Mouse (Mus musculus): ENCODE measurements around the gene Ptpdc1.

Ptpdc1 gene

DNA sequence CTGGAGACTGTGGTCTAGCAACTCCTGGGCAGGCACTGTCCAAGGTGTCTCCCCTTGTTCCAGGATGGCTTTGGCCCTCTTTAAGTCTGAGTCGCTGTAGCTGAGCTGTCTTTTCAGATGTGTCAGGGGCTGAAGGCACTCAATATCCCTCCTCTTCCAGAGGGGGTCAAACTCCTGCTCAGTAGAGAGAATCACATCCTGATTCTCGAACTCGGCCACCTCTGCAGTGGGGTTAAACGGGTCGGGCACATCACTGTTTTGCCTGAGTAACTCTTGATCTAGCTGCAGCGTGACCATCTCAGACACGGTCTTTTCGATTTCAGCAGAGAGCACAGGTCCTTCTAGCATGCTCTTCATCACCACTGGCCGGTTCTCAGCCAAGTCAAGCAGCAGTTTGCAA, 39.0 kb downstream of the Ptpdc1 start:
- no peak for DNase-seq (ENCODE audit: low read depth, low spot score)

GRCm38 (mm10) chr13:48585786-48586185, 39.7 kb downstream of the Ptpdc1 start:
- no peak for DNase-seq (ENCODE audit: low read depth, low spot score)

DNA sequence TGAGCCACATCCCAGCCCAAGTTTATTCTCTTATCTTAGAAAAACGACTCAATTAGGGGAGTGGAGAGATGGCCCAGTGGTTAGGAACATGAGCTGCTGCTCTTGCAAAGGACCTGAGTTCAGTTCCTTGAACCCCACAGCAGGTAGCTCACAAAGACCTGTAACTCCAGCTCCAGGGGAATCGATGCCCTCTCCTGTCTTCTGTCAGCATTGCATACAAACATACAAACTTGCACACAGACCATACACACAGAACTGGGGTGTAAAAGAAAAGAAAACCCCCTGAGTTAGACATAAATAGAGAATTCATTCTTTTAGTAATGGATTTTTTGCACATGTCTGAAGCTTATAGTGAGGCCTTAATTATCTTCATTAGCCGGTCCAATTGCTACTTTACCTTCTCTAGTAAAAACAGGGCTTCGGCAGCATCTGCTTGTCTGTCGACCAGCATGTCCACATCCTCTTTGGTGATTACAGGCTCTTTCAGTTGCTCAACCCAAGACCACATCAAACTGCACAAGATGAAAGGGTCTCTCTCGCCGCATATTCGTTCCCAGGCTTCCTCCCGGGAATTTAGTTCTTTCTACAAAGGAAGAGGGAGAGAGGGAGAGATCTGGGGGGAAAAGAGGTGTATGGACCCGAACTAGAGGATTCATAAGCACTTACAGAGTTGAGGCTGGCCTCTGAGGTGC, 42.6 kb downstream of the Ptpdc1 start:
- DNase-seq (ENCODE audit: low read depth, low spot score), result no peak

DNA sequence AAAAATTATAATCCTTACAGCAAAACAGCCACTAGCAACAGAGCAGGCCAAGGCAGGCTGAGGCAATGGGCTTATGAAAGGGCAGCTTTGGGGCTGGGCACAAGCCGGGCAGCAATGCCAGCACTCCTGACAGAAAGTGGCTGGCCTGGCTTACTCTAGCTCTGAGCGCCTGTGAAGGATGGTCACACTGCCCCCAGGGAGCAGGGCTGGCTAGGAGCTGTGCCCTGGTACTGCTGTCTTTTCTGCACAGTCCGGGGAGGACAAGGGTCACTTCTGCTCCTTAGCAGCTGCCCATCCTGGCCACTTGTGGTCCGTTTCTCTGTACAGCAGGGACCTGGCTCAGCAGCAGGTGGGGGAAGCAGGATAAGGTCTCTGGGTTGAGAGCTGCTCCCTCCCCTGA, 46.8 kb downstream of the Ptpdc1 start:
- no peak for DNase-seq (ENCODE audit: low read depth, low spot score)

GRCm38 (mm10) chr13:48577836-48578235, 47.6 kb downstream of the Ptpdc1 start:
- DNase-seq (ENCODE audit: low read depth, low spot score), result no peak

DNA sequence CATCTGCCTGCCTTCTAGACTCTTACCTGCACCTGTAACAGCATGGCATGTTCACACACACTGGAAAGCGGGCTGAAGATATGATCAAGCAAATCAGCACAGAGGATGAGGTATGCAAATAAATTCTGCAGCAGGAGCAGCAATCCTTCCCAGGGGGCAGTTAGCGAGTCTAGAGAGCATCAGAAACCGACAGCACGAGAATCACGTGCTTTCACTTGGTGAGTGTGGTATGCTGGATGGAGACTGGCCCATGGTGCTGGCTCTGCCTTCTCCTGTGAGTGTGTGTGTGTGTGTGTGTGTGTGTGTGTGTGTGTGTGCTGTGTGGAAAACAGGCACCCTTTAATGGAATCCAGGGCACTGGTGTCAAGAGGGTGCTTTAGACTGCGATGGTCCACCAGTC, 48.5 kb downstream of the Ptpdc1 start:
- no peak for DNase-seq (ENCODE audit: low read depth, low spot score)

DNA sequence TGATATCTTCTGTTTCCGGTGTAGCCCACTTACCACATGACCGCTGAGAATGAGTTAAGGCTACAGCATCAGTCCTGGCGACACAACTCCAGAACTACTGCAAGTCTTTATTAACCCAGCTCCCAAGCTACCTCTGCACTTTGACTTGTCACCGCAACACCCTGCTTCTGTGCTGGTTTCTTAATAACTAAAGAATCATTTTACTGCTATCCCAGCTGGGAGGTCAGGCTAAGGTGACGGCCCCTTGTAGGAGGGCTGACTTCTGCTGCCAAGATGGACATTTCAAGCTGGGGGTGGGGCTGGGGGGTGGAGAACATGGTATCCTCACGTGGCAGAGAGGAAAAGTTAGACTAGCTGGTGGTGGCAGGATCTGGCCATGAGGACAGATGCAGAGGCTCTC, 50.7 kb downstream of the Ptpdc1 start:
- no peak for DNase-seq (ENCODE audit: low read depth, low spot score)

DNA sequence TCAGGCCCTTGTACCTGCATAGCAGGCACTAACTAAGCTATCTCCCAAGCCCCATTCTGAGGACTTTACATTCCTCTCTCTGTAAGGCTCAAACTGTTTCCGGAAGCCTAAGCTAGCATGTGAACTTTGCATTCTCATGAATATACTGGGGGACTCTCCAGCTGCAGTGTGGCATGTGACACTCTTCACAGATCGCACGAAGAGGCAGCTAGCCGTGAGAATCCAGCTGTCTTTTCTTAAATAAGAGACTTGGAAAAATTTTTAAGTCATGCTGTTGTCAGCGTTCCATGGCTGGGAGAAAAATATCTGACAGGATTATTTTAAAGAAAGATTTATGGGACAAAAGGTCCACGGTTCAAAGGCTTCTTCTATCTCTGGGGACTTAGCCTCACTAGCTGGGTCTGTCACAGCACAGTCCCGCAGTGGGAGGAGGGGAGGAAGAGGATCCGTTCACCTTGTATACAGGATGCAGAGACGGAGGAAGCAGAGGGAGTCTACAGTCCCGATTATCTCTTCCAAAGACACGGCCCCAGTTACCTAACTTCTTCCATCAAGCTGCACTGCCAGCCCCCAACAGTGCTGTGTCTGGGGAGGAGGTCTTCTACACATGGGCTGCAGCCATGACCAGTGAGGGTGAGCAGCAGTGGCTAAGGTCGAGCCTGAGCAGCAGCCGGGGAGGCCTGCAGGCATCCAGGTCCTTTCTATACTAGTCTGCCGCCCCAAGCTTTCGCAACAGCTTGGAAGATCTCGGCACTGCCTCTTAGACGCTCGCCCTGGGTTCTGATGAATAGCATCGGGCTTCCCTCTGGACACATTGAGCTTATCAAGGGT, 51.7 kb downstream of the Ptpdc1 start:
- DNase-seq (ENCODE audit: low read depth, low spot score), result no peak

DNA sequence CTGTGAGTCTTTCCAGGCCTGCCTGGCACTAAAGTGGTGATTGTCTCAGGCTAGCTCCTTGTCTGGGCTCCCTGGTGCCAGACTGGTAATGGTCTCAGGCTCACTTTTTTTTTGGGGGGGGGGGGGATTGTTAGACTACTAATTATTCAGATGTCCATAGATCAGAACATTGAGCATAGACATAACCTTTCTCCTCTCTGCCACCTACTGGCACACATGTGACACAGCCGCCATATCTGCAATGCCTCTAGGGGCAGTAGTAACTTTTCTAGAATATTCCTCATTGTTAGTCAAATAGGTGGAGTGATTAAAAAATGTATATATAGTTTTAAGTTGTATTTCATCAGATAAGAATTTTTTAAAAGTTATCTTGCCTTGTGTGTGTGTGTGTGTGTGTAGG, 53.3 kb downstream of the Ptpdc1 start:
- peak; percentile 48 for DNase-seq (ENCODE audit: low read depth, low spot score)

GRCm38 (mm10) chr13:48571298-48571697, 54.2 kb downstream of the Ptpdc1 start:
- no peak for DNase-seq (ENCODE audit: low read depth, low spot score)

DNA sequence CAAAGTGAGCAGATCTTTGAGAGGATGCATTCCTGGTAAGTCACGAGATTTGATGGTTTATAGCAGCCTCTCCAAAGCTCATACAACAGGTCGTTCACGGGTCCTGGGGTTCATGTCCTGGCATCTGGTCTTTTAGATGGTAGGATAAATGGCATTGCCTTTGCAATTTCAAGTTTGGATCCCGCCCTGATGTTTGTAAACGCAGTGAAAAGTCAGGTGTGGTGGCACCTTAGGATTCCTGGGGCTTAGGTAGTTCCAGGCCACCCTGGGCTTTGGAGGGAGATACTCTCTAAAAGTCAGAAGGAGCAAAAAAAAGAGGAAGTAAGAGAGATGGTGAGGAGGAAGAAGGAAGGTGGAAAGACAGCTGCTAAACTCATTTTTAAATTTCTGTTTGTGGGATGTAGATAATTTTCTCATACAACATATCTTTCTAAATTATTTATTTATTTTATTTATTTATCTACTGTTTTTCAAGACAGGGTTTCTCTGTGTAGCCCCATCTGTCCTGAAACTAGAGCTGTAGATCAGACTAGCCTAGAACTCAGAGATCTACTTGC, 55.8 kb downstream of the Ptpdc1 start:
- DNase-seq (ENCODE audit: low read depth, low spot score), result no peak

GRCm38 (mm10) chr13:48567646-48568045, 57.8 kb downstream of the Ptpdc1 start:
- DNase-seq (ENCODE audit: low read depth, low spot score), result no peak

DNA sequence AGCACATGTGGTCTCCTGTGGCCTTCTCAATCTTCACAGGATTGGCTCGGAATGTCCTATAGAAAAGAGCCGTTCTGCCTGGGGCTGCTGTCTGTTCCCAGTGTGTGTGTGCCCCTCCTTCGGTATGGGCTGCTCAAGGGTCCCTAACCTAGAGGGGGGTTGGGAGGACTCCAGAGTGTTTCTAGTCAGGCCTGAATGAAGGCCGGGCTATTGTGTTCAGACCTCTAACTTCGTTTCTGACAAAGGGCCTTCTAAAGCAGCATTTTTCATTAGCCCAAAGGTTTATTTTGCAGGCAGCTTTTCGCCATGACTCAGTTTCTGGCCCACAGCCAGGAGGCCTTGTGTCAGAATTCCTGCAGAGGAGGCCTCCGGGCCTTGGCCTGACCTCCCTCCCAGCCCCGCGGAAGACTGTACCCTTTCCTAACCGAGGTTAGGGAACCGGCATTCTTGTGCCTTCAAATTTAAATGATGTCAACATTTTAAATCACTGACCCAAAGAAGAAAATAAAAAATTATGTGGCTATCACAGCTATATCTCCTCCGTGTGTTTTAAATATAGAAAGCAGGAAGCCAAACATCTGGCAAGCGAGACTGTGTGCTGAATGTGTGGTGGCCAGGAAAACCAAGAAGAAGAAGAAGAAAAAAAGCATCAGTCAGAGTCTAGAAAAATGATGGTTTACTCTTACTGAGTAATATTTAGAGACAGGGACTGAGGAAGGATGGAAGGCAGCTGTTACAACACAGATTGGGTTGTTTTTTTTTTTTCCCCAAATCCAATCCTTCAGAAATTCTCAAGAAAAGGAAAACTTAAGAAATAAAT, 59.1 kb downstream of the Ptpdc1 start:
- DNase-seq (ENCODE audit: low read depth, low spot score), result peak; percentile 80

GRCm38 (mm10) chr13:48564881-48565600, 60.4 kb downstream of the Ptpdc1 start:
- DNase-seq (ENCODE audit: low read depth, low spot score), result peak; percentile 94

DNA sequence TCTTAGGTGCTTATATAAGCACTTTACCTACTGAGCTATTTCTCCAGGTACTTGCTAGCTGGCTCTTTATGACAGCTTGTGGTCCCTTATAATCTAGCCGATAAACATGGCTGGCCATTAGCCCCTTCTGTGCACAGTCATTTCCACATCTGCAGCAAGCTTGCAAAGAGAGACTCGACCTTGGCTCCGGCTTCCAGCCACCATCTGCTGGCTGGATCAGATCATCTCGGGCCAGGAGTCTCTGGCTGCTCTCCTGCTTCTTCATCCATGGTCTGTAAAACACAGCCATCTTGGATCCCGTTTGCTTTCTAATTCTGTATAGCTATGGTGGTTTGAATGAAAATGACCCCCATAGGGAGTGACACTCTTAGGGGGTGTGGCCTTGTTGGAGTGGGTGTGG, 63.1 kb downstream of the Ptpdc1 start:
- DNase-seq (ENCODE audit: low read depth, low spot score), result peak; percentile 53

DNA sequence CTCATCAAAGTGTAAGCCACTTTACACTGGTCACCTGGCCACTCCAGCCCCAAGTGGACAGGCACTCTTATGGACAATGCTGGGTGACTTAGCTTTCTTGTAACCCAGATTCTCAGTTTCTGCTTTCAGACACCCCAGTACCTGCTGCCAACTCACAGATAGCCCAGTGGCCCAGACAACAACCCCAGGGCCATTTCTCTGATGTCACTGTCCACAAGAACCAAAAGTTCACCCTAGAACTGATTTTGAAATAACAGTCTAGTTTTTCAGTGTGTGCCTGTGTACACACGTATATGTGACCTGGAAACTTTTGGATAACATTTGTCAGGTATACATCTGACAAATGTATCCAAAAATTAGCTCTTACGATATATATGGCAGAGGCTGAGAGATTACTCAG, 64.0 kb downstream of the Ptpdc1 start:
- DNase-seq (ENCODE audit: low read depth, low spot score), result no peak

GRCm38 (mm10) chr13:48555976-48556375, 69.5 kb downstream of the Ptpdc1 start:
- DNase-seq (ENCODE audit: low read depth, low spot score), result no peak

GRCm38 (mm10) chr13:48554552-48554951, 70.9 kb downstream of the Ptpdc1 start:
- DNase-seq (ENCODE audit: low read depth, low spot score), result peak; percentile 33

- no peak for DNase-seq (ENCODE audit: low read depth, low spot score)
These were observed 72.0 kb downstream of the Ptpdc1 start for GRCm38 (mm10) chr13:48553511-48553910.

DNA sequence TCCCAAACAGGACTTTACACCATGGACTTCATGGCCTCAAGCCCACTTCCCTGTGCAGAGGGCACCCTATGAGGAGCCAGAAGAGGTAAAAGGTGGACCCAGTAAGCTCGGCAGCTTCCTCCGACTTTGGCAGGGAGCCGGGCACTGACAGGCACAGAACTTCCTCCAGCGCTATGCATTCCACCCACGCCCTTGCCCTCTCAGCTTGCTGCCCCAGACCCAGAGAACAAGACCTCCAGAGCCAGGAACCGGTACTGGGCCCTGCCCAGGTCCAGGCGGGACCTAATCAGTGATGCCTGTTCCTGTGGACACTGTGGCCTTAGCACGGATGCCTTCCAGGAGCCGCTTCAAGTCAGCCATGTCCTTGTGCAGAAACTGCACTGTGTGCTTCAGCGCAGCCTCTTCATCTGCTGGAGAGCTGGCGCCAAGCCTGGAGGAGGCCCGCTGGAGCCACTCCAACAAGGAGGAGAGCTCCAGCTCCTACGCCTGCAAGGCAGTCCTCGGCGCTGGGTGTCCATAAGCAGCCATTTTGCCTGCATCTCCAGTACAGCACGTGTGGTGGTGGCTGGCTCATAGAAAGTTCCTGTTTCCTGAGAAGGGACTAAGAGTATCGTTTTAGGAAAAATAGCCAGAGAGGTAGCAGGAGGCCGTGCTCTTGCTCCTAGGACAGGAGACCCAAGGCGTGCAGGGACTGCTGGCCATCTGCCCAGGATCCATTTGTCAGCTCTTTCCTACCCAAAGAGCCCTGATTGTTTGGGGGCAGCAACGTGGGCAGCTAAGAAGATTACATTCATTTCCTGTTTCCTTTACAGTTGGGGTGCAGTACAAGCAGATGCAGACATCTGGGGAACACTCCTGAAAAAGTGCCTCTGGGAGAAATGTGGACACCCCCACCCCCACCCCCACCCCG, 73.0 kb downstream of the Ptpdc1 start:
- peak; percentile 55 for DNase-seq (ENCODE audit: low read depth, low spot score)

All from R1 (cell line).